Comparison of ENCODE assay signal across 36 mouse cellular contexts in genomic region chr16:43732496-43732895, GRCm38 (mm10). TPM values are rescaled to one million over a fixed set of nuclear protein-coding genes. Genes with fewer than 3 reads are reported as not detected.
DNase-seq lines count a peak whose midpoint lies in the region; ATAC-seq and TF ChIP-seq lines count a peak whose summit lies in the region.
"Had no signal": no experiment of that assay in that cellular context is flagged by ENCODE, and none has a peak within 500 bp of the region (broad histone marks: within the 10 kb centered on the region; RNA-seq: fewer than 3 reads in every experiment).

No protein-coding gene starts in this region.

- no peak overlapping the region for H3K9ac ChIP-seq in forebrain, embryonic 15.5 days (replicated peaks)
- H3K9ac ChIP-seq in forebrain, embryonic 12.5 days = no peak overlapping the region
- H3K9ac ChIP-seq in hindbrain, postnatal 0 days (replicated peaks; ENCODE audit: low read length) = no peak overlapping the region
- no peak overlapping the region for H3K9ac ChIP-seq in hindbrain, embryonic 11.5 days (ENCODE audit: low read depth, low read length)
- H3K9ac ChIP-seq in midbrain, postnatal 0 days (replicated peaks; ENCODE audit: low read length, poor library complexity, severe bottlenecking) = no peak overlapping the region
- H3K9ac ChIP-seq in midbrain, embryonic 16.5 days (ENCODE audit: low read depth, low read length) = no peak overlapping the region
- H3K9ac ChIP-seq: heart, embryonic 12.5 days; hindbrain, embryonic 15.5 days; liver, embryonic 12.5 days; liver, postnatal 0 days; midbrain, embryonic 12.5 days had no signal

- ATAC-seq in forebrain, embryonic 15.5 days (replicated peaks) = peak; percentile 53; the same call in 1 of the 2 replicates
- ATAC-seq in forebrain, embryonic 12.5 days (ENCODE audit: low FRiP score) = no peak
- no peak for ATAC-seq in hindbrain, postnatal 0 days
- ATAC-seq in hindbrain, embryonic 11.5 days (ENCODE audit: low FRiP score) = no peak
- ATAC-seq in midbrain, postnatal 0 days (ENCODE audit: low FRiP score) = no peak
- ATAC-seq in midbrain, embryonic 16.5 days = no peak
- ATAC-seq: intestine, embryonic 16.5 days; liver, embryonic 12.5 days; liver, postnatal 0 days had no signal

- 62% methylated on average over 10 of the region's 10 CpGs for WGBS in forebrain, embryonic 15.5 days
- WGBS in forebrain, embryonic 12.5 days = 91% methylated on average over 10 of the region's 10 CpGs
- 54% methylated on average over 10 of the region's 10 CpGs for WGBS in hindbrain, postnatal 0 days
- WGBS in hindbrain, embryonic 11.5 days = 94% methylated on average over 10 of the region's 10 CpGs
- 80% methylated on average over 10 of the region's 10 CpGs for WGBS in midbrain, postnatal 0 days
- WGBS in midbrain, embryonic 16.5 days = 92% methylated on average over 10 of the region's 10 CpGs

- no peak for TF ChIP-seq CTCF in hindbrain, postnatal 0 days (IDR thresholded peaks at IDR 0.05; ENCODE audit: low read depth)
- TF ChIP-seq CTCF in midbrain, postnatal 0 days (IDR thresholded peaks at IDR 0.05) = no peak

- H3K36me3 ChIP-seq in forebrain, embryonic 15.5 days = no peaks in the 10 kb centered on the region
- no peaks in the 10 kb centered on the region for H3K36me3 ChIP-seq in forebrain, embryonic 12.5 days (replicated peaks)
- H3K36me3 ChIP-seq in hindbrain, postnatal 0 days (ENCODE audit: insufficient read depth, low read length) = no peaks in the 10 kb centered on the region
- H3K36me3 ChIP-seq in hindbrain, embryonic 11.5 days (ENCODE audit: control insufficient read depth, insufficient read depth, low read length) = no peaks in the 10 kb centered on the region
- H3K36me3 ChIP-seq in midbrain, postnatal 0 days (ENCODE audit: insufficient read depth, low read length) = no peaks in the 10 kb centered on the region
- no peaks in the 10 kb centered on the region for H3K36me3 ChIP-seq in midbrain, embryonic 16.5 days (ENCODE audit: control insufficient read depth, insufficient read depth, low read length)
- H3K36me3 ChIP-seq: heart, embryonic 12.5 days; hindbrain, embryonic 15.5 days; liver, embryonic 12.5 days; midbrain, embryonic 12.5 days had no signal

- no peak overlapping the region for H3K4me3 ChIP-seq in forebrain, embryonic 15.5 days
- H3K4me3 ChIP-seq in forebrain, embryonic 12.5 days (replicated peaks) = no peak overlapping the region
- no peak overlapping the region for H3K4me3 ChIP-seq in hindbrain, postnatal 0 days (ENCODE audit: low read length)
- no peak overlapping the region for H3K4me3 ChIP-seq in hindbrain, embryonic 11.5 days (ENCODE audit: low read depth, low read length)
- H3K4me3 ChIP-seq in midbrain, postnatal 0 days (ENCODE audit: low read depth, low read length) = no peak overlapping the region
- no peak overlapping the region for H3K4me3 ChIP-seq in midbrain, embryonic 16.5 days (ENCODE audit: low read depth, low read length)
- H3K4me3 ChIP-seq: heart, embryonic 12.5 days; hindbrain, embryonic 15.5 days; liver, embryonic 12.5 days; megakaryocyte, embryonic 14.5 days; midbrain, embryonic 12.5 days had no signal

- no peak overlapping the region; the same call in 1 of the 2 replicates for H3K27ac ChIP-seq in forebrain, embryonic 15.5 days (replicated peaks)
- H3K27ac ChIP-seq in forebrain, embryonic 12.5 days = no peak overlapping the region
- H3K27ac ChIP-seq in hindbrain, postnatal 0 days = no peak overlapping the region
- no peak overlapping the region for H3K27ac ChIP-seq in hindbrain, embryonic 11.5 days (ENCODE audit: low read depth, low read length)
- no peak overlapping the region for H3K27ac ChIP-seq in midbrain, postnatal 0 days (ENCODE audit: low read depth, low read length)
- no peak overlapping the region for H3K27ac ChIP-seq in midbrain, embryonic 16.5 days (ENCODE audit: low read length)
- H3K27ac ChIP-seq: hindbrain, embryonic 15.5 days; kidney, postnatal 0 days; liver, embryonic 12.5 days; midbrain, embryonic 12.5 days; stomach, postnatal 0 days had no signal

- no peak overlapping the region for H3K4me2 ChIP-seq in forebrain, embryonic 15.5 days (replicated peaks)
- no peak overlapping the region for H3K4me2 ChIP-seq in forebrain, embryonic 12.5 days
- H3K4me2 ChIP-seq in hindbrain, postnatal 0 days (ENCODE audit: low read depth, low read length) = no peak overlapping the region
- H3K4me2 ChIP-seq in hindbrain, embryonic 11.5 days (replicated peaks; ENCODE audit: low read depth, low read length) = no peak overlapping the region
- H3K4me2 ChIP-seq in midbrain, postnatal 0 days (ENCODE audit: low read depth, low read length, poor library complexity, severe bottlenecking) = no peak overlapping the region
- H3K4me2 ChIP-seq in midbrain, embryonic 16.5 days (ENCODE audit: low read length) = no peak overlapping the region
- H3K4me2 ChIP-seq: heart, embryonic 12.5 days; hindbrain, embryonic 15.5 days; liver, embryonic 12.5 days; midbrain, embryonic 12.5 days had no signal

- no peaks in the 10 kb centered on the region for H3K27me3 ChIP-seq in forebrain, embryonic 15.5 days
- no peaks in the 10 kb centered on the region for H3K27me3 ChIP-seq in forebrain, embryonic 12.5 days
- no peaks in the 10 kb centered on the region for H3K27me3 ChIP-seq in hindbrain, postnatal 0 days (ENCODE audit: insufficient read depth, low read length)
- H3K27me3 ChIP-seq in hindbrain, embryonic 11.5 days (ENCODE audit: control insufficient read depth, insufficient read depth, low read length) = no peaks in the 10 kb centered on the region
- no peaks in the 10 kb centered on the region for H3K27me3 ChIP-seq in midbrain, postnatal 0 days (ENCODE audit: insufficient read depth, low read length)
- H3K27me3 ChIP-seq in midbrain, embryonic 16.5 days (ENCODE audit: control insufficient read depth, insufficient read depth, low read depth, low read length) = no peaks in the 10 kb centered on the region
- H3K27me3 ChIP-seq: heart, embryonic 12.5 days; hindbrain, embryonic 15.5 days; liver, embryonic 12.5 days; megakaryocyte, embryonic 14.5 days; midbrain, embryonic 12.5 days had no signal

- DNase-seq in cerebellum, postnatal 10 days = peak; percentile 43 to 66
- no peak for DNase-seq in cerebellum, adult 9-10 months
- DNase-seq in hindbrain, postnatal 0 days (ENCODE audit: low spot score) = peak; percentile 50
- no peak for DNase-seq in hindbrain, embryonic 11.5 days (ENCODE audit: low spot score)
- DNase-seq in midbrain, postnatal 0 days (ENCODE audit: low spot score) = peak; percentile 22
- DNase-seq: adrenal gland, adult 8-10 months; gastrocnemius, postnatal 14 days; heart, adult 18-20 months; heart, postnatal 4 days; kidney, adult 8-10 months; kidney, postnatal 4 days; liver, postnatal 0 days; lung, postnatal 4 days; thymus, adult 18-20 months; thymus, postnatal 25 days had no signal

- H3K4me1 ChIP-seq in forebrain, embryonic 15.5 days = peaks cover 3% of the 10 kb centered on the region; the same call in 1 of the 2 replicates
- no peaks in the 10 kb centered on the region for H3K4me1 ChIP-seq in forebrain, embryonic 12.5 days
- no peaks in the 10 kb centered on the region for H3K4me1 ChIP-seq in hindbrain, postnatal 0 days (ENCODE audit: insufficient read depth, low read length)
- no peaks in the 10 kb centered on the region for H3K4me1 ChIP-seq in hindbrain, embryonic 11.5 days (replicated peaks; ENCODE audit: control insufficient read depth, insufficient read depth, low read length)
- no peaks in the 10 kb centered on the region for H3K4me1 ChIP-seq in midbrain, postnatal 0 days (ENCODE audit: insufficient read depth, low read length)
- no peaks in the 10 kb centered on the region for H3K4me1 ChIP-seq in midbrain, embryonic 16.5 days (ENCODE audit: control insufficient read depth, insufficient read depth, low read length)
- H3K4me1 ChIP-seq: hindbrain, embryonic 15.5 days; liver, embryonic 12.5 days; midbrain, embryonic 12.5 days had no signal

- H3K9me3 ChIP-seq in forebrain, embryonic 15.5 days = no peaks in the 10 kb centered on the region
- no peaks in the 10 kb centered on the region for H3K9me3 ChIP-seq in forebrain, embryonic 12.5 days
- no peaks in the 10 kb centered on the region for H3K9me3 ChIP-seq in hindbrain, postnatal 0 days (ENCODE audit: low read length)
- no peaks in the 10 kb centered on the region for H3K9me3 ChIP-seq in hindbrain, embryonic 11.5 days (ENCODE audit: control insufficient read depth, low read length)
- no peaks in the 10 kb centered on the region for H3K9me3 ChIP-seq in midbrain, postnatal 0 days (ENCODE audit: low read length)
- no peaks in the 10 kb centered on the region for H3K9me3 ChIP-seq in midbrain, embryonic 16.5 days (replicated peaks; ENCODE audit: control insufficient read depth, low read length, poor library complexity, severe bottlenecking)
- H3K9me3 ChIP-seq: heart, embryonic 12.5 days; hindbrain, embryonic 15.5 days; liver, embryonic 12.5 days; midbrain, embryonic 12.5 days had no signal

RNA-seq across cellular contexts. Expression of gene Drd3, which starts 21.3 kb away (rescaled TPM):
- polyA plus RNA-seq in forebrain, embryonic 15.5 days (2015; fragmentation: Nextera tagmentation; extraction: Ambion mirVana) = 0.20 TPM in 1 of 2 replicates, not detected in the other
- polyA plus RNA-seq in forebrain, embryonic 12.5 days (2016; fragmentation: Nextera tagmentation; extraction: Ambion mirVana) = 0.13 and 0.27 TPM in 2 replicates
- total RNA-seq in hindbrain, postnatal 0 days (2014; rRNA removed) = 0.16 and 0.36 TPM in 2 replicates
- polyA plus RNA-seq in hindbrain, postnatal 0 days (2015; fragmentation: Nextera tagmentation; extraction: Ambion mirVana) = not detected in 2 replicates
- polyA plus RNA-seq in hindbrain, embryonic 11.5 days (2014; fragmentation: Nextera tagmentation; extraction: Ambion mirVana) = not detected in 2 replicates
- not detected in 2 replicates for total RNA-seq in midbrain, postnatal 0 days (2014; rRNA removed)
- polyA plus RNA-seq in midbrain, postnatal 0 days (2015; fragmentation: Nextera tagmentation; extraction: Ambion mirVana) = not detected in 2 replicates
- not detected in 2 replicates for polyA plus RNA-seq in midbrain, embryonic 16.5 days (2015; fragmentation: Nextera tagmentation; extraction: Ambion mirVana)
- total RNA-seq: adrenal gland, adult 8-10 months; adrenal gland, postnatal 4 days; CH12.LX; gastrocnemius, postnatal 14 days; heart, adult 18-20 months; heart, postnatal 4 days; neutrophil, adult 5-6 weeks had no signal
- polyA plus RNA-seq: C2C12; embryonic facial prominence, embryonic 11.5 days; heart, embryonic 12.5 days; heart, postnatal 0 days; hindbrain, embryonic 15.5 days; intestine, embryonic 16.5 days; limb, embryonic 14.5 days; liver, embryonic 12.5 days; liver, postnatal 0 days; lung, embryonic 16.5 days; midbrain, embryonic 12.5 days; neural tube, embryonic 11.5 days; spleen, adult 2 months had no signal

Comparison
In these comparisons a context has a peak if more than half of its experiments do, and no peak if none do; other contexts are left out.
1. DNase-seq: peak in cerebellum, postnatal 10 days (2 of 2), hindbrain, postnatal 0 days (single experiment) and midbrain, postnatal 0 days (single experiment); none in cerebellum, adult 9-10 months (single experiment) and hindbrain, embryonic 11.5 days (single experiment).